Mouse (Mus musculus) spleen, adult 2 months (tissue): ENCODE measurements at regions not wholly inside any gene's neighbourhood (a gene's known extent, or its start where the extent isn't known, plus 50 kb on each side); places are given as distances from the start of the nearest gene placed in this dataset.

Source experiments
- CTCF ChIP-seq: fragments of 200-500 bp; IDR thresholded peaks from 2 replicates; pipeline ENCODE4 v1.5.1; 2011; ENCODE audit warnings: mild to moderate bottlenecking, inconsistent platforms; ENCODE audit not compliant: insufficient read depth, insufficient read length, insufficient replicate concordance; ENCODE audit errors: extremely low read depth
- POLR2A ChIP-seq: fragments of 200-500 bp; IDR thresholded peaks from 2 replicates; pipeline ENCODE4 v1.6.1; 2011; ENCODE audit warnings: low read depth, low read length, inconsistent platforms

DNA sequence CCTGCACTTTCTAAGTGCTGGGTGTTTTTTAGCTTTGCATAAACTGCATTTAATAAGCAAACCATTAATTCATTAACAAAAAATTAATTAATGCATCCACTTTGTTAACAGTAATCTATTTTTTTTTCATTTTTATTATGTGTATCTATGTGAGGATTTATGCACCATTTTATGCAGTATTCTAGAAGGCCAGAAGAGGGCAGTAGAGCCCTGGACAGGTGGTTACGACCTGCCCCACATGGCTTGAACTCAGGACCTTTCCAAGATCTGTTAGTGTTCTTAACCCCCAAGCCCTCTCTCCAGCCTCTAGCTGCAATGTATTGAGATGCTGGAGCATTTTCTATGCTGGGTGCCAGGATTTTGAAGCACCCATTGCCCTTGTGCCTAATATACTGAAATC is 377.6 kb upstream of the Tbx3 start:
- TF ChIP-seq POLR2A (no peak), CTCF (no peak)
